11 mouse cellular contexts compared by ENCODE assay signal in genomic region chr2:167593551-167594250, GRCm38 (mm10). TPM values are rescaled to one million over a fixed set of nuclear protein-coding genes. Genes with fewer than 3 reads are reported as not detected.
DNase-seq lines count a peak whose midpoint lies in the region; ATAC-seq and TF ChIP-seq lines count a peak whose summit lies in the region.
"Had no signal": no experiment of that assay in that cellular context is flagged by ENCODE, and none has a peak within 500 bp of the region (broad histone marks: within the 10 kb centered on the region; RNA-seq: fewer than 3 reads in every experiment).

No protein-coding gene starts in this region.

- intact Hi-C loops in heart, postnatal 10 days (cut with DNase I) = loop anchor here (2.0 kb wide), 2 partner anchors 29 to 55 kb away; partner anchors contain the start of gene Snai1

- H3K4me2 ChIP-seq in heart, embryonic 12.5 days = no peak overlapping the region
- peak overlapping the region; percentile 14; the same call in 1 of the 2 replicates for H3K4me2 ChIP-seq in lung, embryonic 15.5 days
- H3K4me2 ChIP-seq in hindbrain, postnatal 0 days (ENCODE audit: low read depth, low read length) = no peak overlapping the region

- no peak for TF ChIP-seq POLR2A in olfactory bulb, adult 2 months (IDR thresholded peaks at IDR 0.05; ENCODE audit: insufficient read depth, low read depth, low read length)

- H3K27ac ChIP-seq in heart, embryonic 12.5 days (ENCODE audit: poor library complexity, severe bottlenecking) = peak overlapping the region; percentile 77
- H3K27ac ChIP-seq in lung, embryonic 15.5 days = peak overlapping the region; percentile 95
- H3K27ac ChIP-seq in hindbrain, postnatal 0 days = peak overlapping the region; percentile 46
- peak overlapping the region; percentile 70 for H3K27ac ChIP-seq in olfactory bulb, adult 2 months (ENCODE audit: insufficient read depth, low read depth, low read length)

- WGBS in heart, embryonic 12.5 days = 68% methylated on average over 4 of the region's 4 CpGs
- 45% methylated on average over 4 of the region's 4 CpGs for WGBS in lung, embryonic 15.5 days
- WGBS in hindbrain, postnatal 0 days = 61% methylated on average over 4 of the region's 4 CpGs
- 86% methylated on average over 4 of the region's 4 CpGs for WGBS in olfactory bulb, adult 2 months

- H3K4me3 ChIP-seq in heart, embryonic 12.5 days = no peak overlapping the region
- H3K4me3 ChIP-seq in lung, embryonic 15.5 days = no peak overlapping the region
- no peak overlapping the region for H3K4me3 ChIP-seq in hindbrain, postnatal 0 days (ENCODE audit: low read length)
- H3K4me3 ChIP-seq in olfactory bulb, adult 2 months (ENCODE audit: insufficient read depth, low read depth, low read length) = no peak overlapping the region

- no peak overlapping the region for H3K9ac ChIP-seq in heart, embryonic 12.5 days
- peak overlapping the region; percentile 18; the same call in 1 of the 2 replicates for H3K9ac ChIP-seq in lung, embryonic 15.5 days
- no peak overlapping the region for H3K9ac ChIP-seq in hindbrain, postnatal 0 days (replicated peaks; ENCODE audit: low read length)

- no peaks in the 10 kb centered on the region for H3K27me3 ChIP-seq in heart, embryonic 12.5 days (replicated peaks)
- no peaks in the 10 kb centered on the region for H3K27me3 ChIP-seq in lung, embryonic 15.5 days
- H3K27me3 ChIP-seq in hindbrain, postnatal 0 days (ENCODE audit: insufficient read depth, low read length) = no peaks in the 10 kb centered on the region; the same call in 1 of the 2 replicates

- no peaks in the 10 kb centered on the region for H3K9me3 ChIP-seq in heart, embryonic 12.5 days (replicated peaks)
- no peaks in the 10 kb centered on the region for H3K9me3 ChIP-seq in lung, embryonic 15.5 days
- H3K9me3 ChIP-seq in hindbrain, postnatal 0 days (ENCODE audit: low read length) = no peaks in the 10 kb centered on the region

- no peaks in the 10 kb centered on the region for H3K36me3 ChIP-seq in heart, embryonic 12.5 days
- no peaks in the 10 kb centered on the region for H3K36me3 ChIP-seq in lung, embryonic 15.5 days
- no peaks in the 10 kb centered on the region for H3K36me3 ChIP-seq in hindbrain, postnatal 0 days (ENCODE audit: insufficient read depth, low read length)

- TF ChIP-seq CTCF in hindbrain, postnatal 0 days (IDR thresholded peaks at IDR 0.05; ENCODE audit: low read depth) = no peak
- no peak for TF ChIP-seq CTCF in olfactory bulb, adult 2 months (IDR thresholded peaks at IDR 0.05; ENCODE audit: insufficient read depth, low read depth, low read length)

- H3K4me1 ChIP-seq in heart, embryonic 12.5 days (replicated peaks) = peaks cover 53% of the 10 kb centered on the region
- peaks cover 76% of the 10 kb centered on the region for H3K4me1 ChIP-seq in lung, embryonic 15.5 days
- H3K4me1 ChIP-seq in hindbrain, postnatal 0 days (ENCODE audit: insufficient read depth, low read length) = no peaks in the 10 kb centered on the region; the same call in 1 of the 2 replicates
- peaks cover 49% of the 10 kb centered on the region for H3K4me1 ChIP-seq in olfactory bulb, adult 2 months (ENCODE audit: control insufficient read depth, insufficient read depth, low read length)

- no peak for DNase-seq in heart, postnatal 10 days
- no peak for DNase-seq in lung, postnatal 14 days
- DNase-seq in hindbrain, postnatal 0 days (ENCODE audit: low spot score) = no peak
- DNase-seq in embryo, embryonic 9.5 days (ENCODE audit: extremely low spot score) = no peak
- DNase-seq: retina, postnatal 1 day; thymus, postnatal 14 days had no signal

- no peak for ATAC-seq in heart, embryonic 12.5 days (ENCODE audit: insufficient number of reproducible peaks, low FRiP score)
- ATAC-seq in lung, embryonic 15.5 days (ENCODE audit: borderline replicate concordance, extremely low read depth, low FRiP score, low TSS enrichment) = no peak
- no peak for ATAC-seq in hindbrain, postnatal 0 days
- ATAC-seq in megakaryocyte progenitor cell, adult 5-6 weeks (replicated peaks; ENCODE audit: poor library complexity) = no peak

RNA-seq across cellular contexts. Expression of gene Ube2v1, which starts 38.2 kb away (rescaled TPM):
- polyA plus RNA-seq in heart, embryonic 12.5 days (2016; fragmentation: Nextera tagmentation; extraction: Ambion mirVana) = 216 and 235 TPM in 2 replicates
- total RNA-seq in heart, postnatal 10 days (2021) = 100 to 1,000 TPM; 120 to 121 TPM
- 280 and 282 TPM in 2 replicates for polyA plus RNA-seq in lung, embryonic 15.5 days (2015; fragmentation: Nextera tagmentation; extraction: Ambion mirVana)
- total RNA-seq in hindbrain, postnatal 0 days (2014; rRNA removed) = 209 and 247 TPM in 2 replicates
- 380 and 384 TPM in 2 replicates for polyA plus RNA-seq in hindbrain, postnatal 0 days (2015; fragmentation: Nextera tagmentation; extraction: Ambion mirVana)
- not detected in 2 replicates for polyA plus RNA-seq in olfactory bulb, adult 2 months (2012; ENCODE audit: insufficient read depth, insufficient read length, low replicate concordance, missing spikeins)
- total RNA-seq in megakaryocyte progenitor cell, adult 5-6 weeks (2015) = 102 and 116 TPM in 2 replicates
- 51.7 and 56.5 TPM in 2 replicates for total RNA-seq in megakaryocyte progenitor cell, adult 5-6 weeks (2017)

RNA-seq across cellular contexts. Expression of gene Snai1, which starts 55.7 kb away (rescaled TPM):
- 18.8 and 21.4 TPM in 2 replicates for polyA plus RNA-seq in heart, embryonic 12.5 days (2016; fragmentation: Nextera tagmentation; extraction: Ambion mirVana)
- 1 to 10 TPM; 3.6 to 4.1 TPM for total RNA-seq in heart, postnatal 10 days (2021)
- 107 and 109 TPM in 2 replicates for polyA plus RNA-seq in lung, embryonic 15.5 days (2015; fragmentation: Nextera tagmentation; extraction: Ambion mirVana)
- 0.93 and 1.2 TPM in 2 replicates for total RNA-seq in hindbrain, postnatal 0 days (2014; rRNA removed)
- 3.6 and 4.3 TPM in 2 replicates for polyA plus RNA-seq in hindbrain, postnatal 0 days (2015; fragmentation: Nextera tagmentation; extraction: Ambion mirVana)
- not detected in 2 replicates for polyA plus RNA-seq in olfactory bulb, adult 2 months (2012; ENCODE audit: insufficient read depth, insufficient read length, low replicate concordance, missing spikeins)
- total RNA-seq in megakaryocyte progenitor cell, adult 5-6 weeks (2015) = not detected in 2 replicates
- 0.33 and 0.44 TPM in 2 replicates for total RNA-seq in megakaryocyte progenitor cell, adult 5-6 weeks (2017)
- total RNA-seq: hematopoietic stem cell, adult 5-6 weeks had no signal
